Mouse (Mus musculus) spleen, adult 2 months (tissue): ENCODE results near the gene Gm38119.

ENCODE experiments used
- CTCF ChIP-seq: fragments of 200-500 bp; IDR thresholded peaks from 2 replicates; pipeline ENCODE4 v1.5.1; 2011; ENCODE audit warnings: mild to moderate bottlenecking, inconsistent platforms; ENCODE audit not compliant: insufficient read depth, insufficient read length, insufficient replicate concordance; ENCODE audit errors: extremely low read depth
- POLR2A ChIP-seq: fragments of 200-500 bp; IDR thresholded peaks from 2 replicates; pipeline ENCODE4 v1.6.1; 2011; ENCODE audit warnings: low read depth, low read length, inconsistent platforms

DNA sequence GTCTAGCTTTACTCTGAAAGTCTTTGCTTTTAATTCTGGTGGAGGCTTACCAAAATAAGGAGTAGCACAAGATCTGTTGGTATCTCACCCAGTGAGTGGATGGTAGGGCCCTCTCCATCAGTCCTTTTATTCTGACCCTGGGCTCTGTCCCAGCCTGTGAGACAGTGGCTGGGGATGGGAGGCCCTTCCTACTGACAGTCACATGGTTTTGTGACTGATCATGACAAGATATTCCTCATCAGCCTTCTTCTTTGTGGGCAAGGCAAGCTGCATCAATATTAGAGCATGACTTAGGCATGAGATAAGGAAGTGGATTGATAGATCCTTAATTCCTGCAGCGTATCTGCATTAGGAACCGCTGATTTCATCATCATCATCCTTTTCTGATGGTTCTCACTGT is 29.9 kb downstream of the Gm38119 start, which contains the start of gene Lce1e:
- no peak for TF ChIP-seq POLR2A
- TF ChIP-seq CTCF: no peak
